Mouse (Mus musculus) brain, embryonic 14.5 days (tissue): ENCODE results near the gene Ttbk2.

Experiments
- CTCF ChIP-seq: fragments of 200-500 bp; IDR thresholded peaks from 2 replicates; pipeline ENCODE4 v1.5.1; 2012; ENCODE audit warnings: inconsistent platforms, mild to moderate bottlenecking, moderate library complexity, borderline replicate concordance; ENCODE audit not compliant: insufficient read depth, insufficient read length; ENCODE audit errors: extremely low read depth
- POLR2A ChIP-seq: fragments of 200-500 bp; IDR thresholded peaks from 2 replicates; pipeline ENCODE4 v1.6.1; 2012; ENCODE audit warnings: mild to moderate bottlenecking, inconsistent platforms, borderline replicate concordance; ENCODE audit not compliant: poor library complexity, insufficient read depth, insufficient read length, severe bottlenecking; ENCODE audit errors: extremely low read depth

GRCm38 (mm10) chr2:120723621-120724020 lies 126.8 kb downstream of the Ttbk2 start:
- TF ChIP-seq POLR2A (no peak), CTCF (no peak)
